Mouse (Mus musculus) cortical plate, adult 2 months (tissue): ENCODE data around the gene Cdt1.

Experiments used
- CTCF ChIP-seq: fragments of 200-500 bp; IDR thresholded peaks from 2 replicates; pipeline ENCODE4 v1.5.1; 2011; ENCODE audit warnings: mild to moderate bottlenecking, control low read depth, low read length; ENCODE audit not compliant: insufficient read depth; ENCODE audit errors: extremely low read depth
- POLR2A ChIP-seq: fragments of 200-500 bp; IDR thresholded peaks from 2 replicates; pipeline ENCODE4 v1.6.1; 2011; ENCODE audit warnings: mild to moderate bottlenecking, low read length, control low read depth; ENCODE audit not compliant: insufficient read depth; ENCODE audit errors: extremely low read depth

DNA sequence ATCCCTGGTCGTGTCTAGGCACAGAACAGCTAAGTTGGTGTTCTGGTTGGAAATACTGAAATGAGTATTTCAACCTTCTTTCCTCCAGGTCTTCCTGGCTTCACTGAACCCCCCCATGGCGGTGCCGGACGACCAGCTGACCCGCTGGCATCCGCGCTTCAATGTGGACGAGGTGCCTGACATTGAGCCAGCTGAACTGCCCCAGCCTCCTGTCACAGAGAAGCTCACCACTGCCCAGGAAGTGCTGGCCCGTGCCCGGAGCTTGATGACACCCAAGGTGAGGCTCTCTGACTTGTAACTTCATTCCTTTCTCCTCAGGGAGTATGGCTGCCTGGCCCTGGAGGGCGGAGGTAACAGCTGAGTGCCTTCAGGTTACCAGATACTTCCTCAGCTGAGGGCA is 3.3 kb downstream of the Cdt1 start:
- no peak for TF ChIP-seq POLR2A
- no peak for TF ChIP-seq CTCF
